Mouse (Mus musculus): ENCODE measurements around the gene Prdm9. TPM values are rescaled to one million over a fixed set of nuclear protein-coding genes. Genes with fewer than 3 reads are reported as not detected.
"Not testable (repeated sequence)": the region's sequence is repeated elsewhere in the genome, so short reads cannot be mapped to it uniquely, and the experiment has no call there.

Gene Prdm9
- polyA plus RNA-seq, 1 experiment, result not detected

- no peak for TF ChIP-seq TAL1 (IDR thresholded peaks at IDR 0.05; ENCODE audit: low read length)
- TF ChIP-seq GATA1 (IDR thresholded peaks at IDR 0.05; ENCODE audit: low read length), result no peak
- no peaks in the 10 kb centered on the region for H3K9me3 ChIP-seq (ENCODE audit: control insufficient read depth, low read length)
- no peaks in the 10 kb centered on the region for H3K36me3 ChIP-seq (ENCODE audit: control insufficient read depth)
- H3K27me3 ChIP-seq (ENCODE audit: control insufficient read depth), result peaks cover 37% of the 10 kb centered on the region
- no peak overlapping the region for H3K4me3 ChIP-seq (replicated peaks)
- H3K4me1 ChIP-seq (ENCODE audit: control insufficient read depth), result no peaks in the 10 kb centered on the region
Measured at GRCm38 (mm10) chr17:15575056-15575455, 10.9 kb upstream of the Prdm9 start.

GRCm38 (mm10) chr17:15566908-15567307 is 2.8 kb upstream of the Prdm9 start:
- no peak overlapping the region for H3K4me3 ChIP-seq (replicated peaks)
- H3K27me3 ChIP-seq (ENCODE audit: control insufficient read depth), result peaks cover 8% of the 10 kb centered on the region
- H3K4me1 ChIP-seq (ENCODE audit: control insufficient read depth), result peaks cover 12% of the 10 kb centered on the region
- H3K36me3 ChIP-seq (ENCODE audit: control insufficient read depth), result no peaks in the 10 kb centered on the region
- no peak for TF ChIP-seq GATA1 (IDR thresholded peaks at IDR 0.05; ENCODE audit: low read length)
- no peak for TF ChIP-seq TAL1 (IDR thresholded peaks at IDR 0.05; ENCODE audit: low read length)
- H3K9me3 ChIP-seq (ENCODE audit: control insufficient read depth, low read length), result no peaks in the 10 kb centered on the region

GRCm38 (mm10) chr17:15564928-15565300 is 760 bp upstream of the Prdm9 start:
- Histone ChIP-seq H3K27me3 (ENCODE audit: control insufficient read depth) (peaks cover 8% of the 10 kb centered on the region), H3K36me3 (ENCODE audit: control insufficient read depth) (no peaks in the 10 kb centered on the region)
- TF ChIP-seq GATA1 (IDR thresholded peaks at IDR 0.05; ENCODE audit: low read length), result no peak
- TF ChIP-seq TAL1 (IDR thresholded peaks at IDR 0.05; ENCODE audit: low read length), result no peak

GRCm38 (mm10) chr17:15559946-15560345 is 4.2 kb downstream of the Prdm9 start:
- Histone ChIP-seq H3K9me3 (ENCODE audit: control insufficient read depth, low read length) (no peaks in the 10 kb centered on the region), H3K36me3 (ENCODE audit: control insufficient read depth) (no peaks in the 10 kb centered on the region), H3K4me3 (replicated peaks) (no peak overlapping the region), H3K4me1 (ENCODE audit: control insufficient read depth) (peaks cover 10% of the 10 kb centered on the region), H3K27me3 (ENCODE audit: control insufficient read depth) (peaks cover 8% of the 10 kb centered on the region)
- TF ChIP-seq GATA1 (IDR thresholded peaks at IDR 0.05; ENCODE audit: low read length) (no peak), TAL1 (IDR thresholded peaks at IDR 0.05; ENCODE audit: low read length) (no peak)

More at GRCm38 (mm10) chr17:15564928-15565300, 760 bp upstream of the Prdm9 start:
- Histone ChIP-seq H3K4me3 (replicated peaks) (peak overlapping the region; percentile 75), H3K4me1 (ENCODE audit: control insufficient read depth) (peaks cover 12% of the 10 kb centered on the region), H3K9me3 (ENCODE audit: control insufficient read depth, low read length) (no peaks in the 10 kb centered on the region)

- no peaks in the 10 kb centered on the region for H3K36me3 ChIP-seq (ENCODE audit: control insufficient read depth)
- H3K27me3 ChIP-seq (ENCODE audit: control insufficient read depth), result no peaks in the 10 kb centered on the region
- H3K9me3 ChIP-seq (ENCODE audit: control insufficient read depth, low read length), result no peaks in the 10 kb centered on the region
- H3K4me1 ChIP-seq (ENCODE audit: control insufficient read depth), result no peaks in the 10 kb centered on the region
- no peak overlapping the region for H3K4me3 ChIP-seq (replicated peaks)
- TF ChIP-seq GATA1 (IDR thresholded peaks at IDR 0.05; ENCODE audit: low read length), result no peak
- no peak for TF ChIP-seq TAL1 (IDR thresholded peaks at IDR 0.05; ENCODE audit: low read length)
Measured at GRCm38 (mm10) chr17:15549713-15550112, 14.4 kb downstream of the Prdm9 start.

- Histone ChIP-seq H3K4me1 (ENCODE audit: control insufficient read depth) (no peaks in the 10 kb centered on the region), H3K4me3 (replicated peaks) (no peak overlapping the region)
- TF ChIP-seq TAL1 (IDR thresholded peaks at IDR 0.05; ENCODE audit: low read length), result no peak
- no peak for TF ChIP-seq GATA1 (IDR thresholded peaks at IDR 0.05; ENCODE audit: low read length)
Measured at GRCm38 (mm10) chr17:15546440-15546839, 17.7 kb downstream of the Prdm9 start.

GRCm38 (mm10) chr17:15543868-15544267 is 20.3 kb downstream of the Prdm9 start:
- not testable (repeated sequence) for H3K9me3 ChIP-seq (ENCODE audit: control insufficient read depth, low read length); H3K4me1 ChIP-seq (ENCODE audit: control insufficient read depth); H3K27me3 ChIP-seq (ENCODE audit: control insufficient read depth); H3K36me3 ChIP-seq (ENCODE audit: control insufficient read depth); H3K4me3 ChIP-seq (replicated peaks)

More at GRCm38 (mm10) chr17:15546440-15546839, 17.7 kb downstream of the Prdm9 start:
- H3K9me3 ChIP-seq (ENCODE audit: control insufficient read depth, low read length), result peaks cover 2% of the 10 kb centered on the region
- no peaks in the 10 kb centered on the region for H3K27me3 ChIP-seq (ENCODE audit: control insufficient read depth)
- H3K36me3 ChIP-seq (ENCODE audit: control insufficient read depth), result no peaks in the 10 kb centered on the region

- Histone ChIP-seq H3K36me3 (ENCODE audit: control insufficient read depth) (no peaks in the 10 kb centered on the region), H3K4me1 (ENCODE audit: control insufficient read depth) (no peaks in the 10 kb centered on the region), H3K4me3 (replicated peaks) (no peak overlapping the region), H3K27me3 (ENCODE audit: control insufficient read depth) (peaks cover 23% of the 10 kb centered on the region), H3K9me3 (ENCODE audit: control insufficient read depth, low read length) (peaks cover 5% of the 10 kb centered on the region)
- TF ChIP-seq GATA1 (IDR thresholded peaks at IDR 0.05; ENCODE audit: low read length) (no peak), TAL1 (IDR thresholded peaks at IDR 0.05; ENCODE audit: low read length) (no peak)
Measured at GRCm38 (mm10) chr17:15540309-15540708, 23.8 kb downstream of the Prdm9 start.

- peaks cover 4% of the 10 kb centered on the region; the same call in 1 of the 2 replicates for H3K9me3 ChIP-seq (ENCODE audit: control insufficient read depth, low read length)
- H3K36me3 ChIP-seq (ENCODE audit: control insufficient read depth), result no peaks in the 10 kb centered on the region
- peaks cover 27% of the 10 kb centered on the region for H3K27me3 ChIP-seq (ENCODE audit: control insufficient read depth)
- TF ChIP-seq TAL1 (IDR thresholded peaks at IDR 0.05; ENCODE audit: low read length) (no peak), GATA1 (IDR thresholded peaks at IDR 0.05; ENCODE audit: low read length) (no peak)
- no peak overlapping the region for H3K4me3 ChIP-seq (replicated peaks)
- H3K4me1 ChIP-seq (ENCODE audit: control insufficient read depth), result no peaks in the 10 kb centered on the region
Measured at GRCm38 (mm10) chr17:15536457-15536904, 27.7 kb downstream of the Prdm9 start.

- Histone ChIP-seq H3K27me3 (ENCODE audit: control insufficient read depth) (peaks cover 27% of the 10 kb centered on the region), H3K36me3 (ENCODE audit: control insufficient read depth) (no peaks in the 10 kb centered on the region), H3K4me1 (ENCODE audit: control insufficient read depth) (no peaks in the 10 kb centered on the region), H3K4me3 (replicated peaks) (no peak overlapping the region), H3K9me3 (ENCODE audit: control insufficient read depth, low read length) (peaks cover 4% of the 10 kb centered on the region; the same call in 1 of the 2 replicates)
- TF ChIP-seq GATA1 (IDR thresholded peaks at IDR 0.05; ENCODE audit: low read length) (no peak), TAL1 (IDR thresholded peaks at IDR 0.05; ENCODE audit: low read length) (no peak)
Measured at GRCm38 (mm10) chr17:15535943-15536342, 28.2 kb downstream of the Prdm9 start.

Data from erythroblast, embryonic 14.5 days (primary cell).